Mouse (Mus musculus): Measurements from ENCODE around the gene Cisd3. TPM values are rescaled to one million over a fixed set of nuclear protein-coding genes. Genes with fewer than 3 reads are reported as not detected.
A peak's percentile ranks its signal among the peaks of the same experiment; 100 is the strongest.
"Not testable (repeated sequence)": the region's sequence is repeated elsewhere in the genome, so short reads cannot be mapped to it uniquely, and the experiment has no call there.

Cisd3 gene
- total RNA-seq, 1 experiment: 49.9 TPM

- no peak overlapping the region; the same call in 1 of the 2 replicates for H3K27ac ChIP-seq (ENCODE audit: insufficient read depth, low read depth, low read length, poor library complexity, severe bottlenecking)
- H3K4me1 ChIP-seq (ENCODE audit: control insufficient read depth in 2 of 2, insufficient read depth in 2 of 2, low read length in 2 of 2, poor library complexity in 1 of 2): 0 out of 4 replicates have a peak, but pooled peaks cover 0 to 4% of the 10 kb centered on the region in 2 experiments
- TF ChIP-seq ZC3H11A (IDR thresholded peaks at IDR 0.05; ENCODE audit: borderline replicate concordance, low read depth, low read length) (peak; percentile 91), CHD2 (IDR thresholded peaks at IDR 0.05; ENCODE audit: low read depth, low read length) (no peak), HCFC1 (IDR thresholded peaks at IDR 0.05; ENCODE audit: borderline replicate concordance, insufficient read depth, low read length) (peak; percentile 56; the same call in 1 of the 2 replicates), MAFK (IDR thresholded peaks at IDR 0.05; ENCODE audit: insufficient read depth, low read depth, low read length) (no peak), ZNF384 (IDR thresholded peaks at IDR 0.05; ENCODE audit: low read depth, low read length) (peak; percentile 57; the same call in 1 of the 2 replicates)
- no peaks in the 10 kb centered on the region for H3K9me3 ChIP-seq (ENCODE audit: control insufficient read depth, insufficient read depth, low read depth, low read length)
- peak overlapping the region in 1 of 2 experiments; percentile 9; a peak in 1 of 4 replicates for H3K4me3 ChIP-seq (ENCODE audit: insufficient read depth in 1 of 2, low read depth in 1 of 2, low read length in 2 of 2, poor library complexity in 1 of 2, severe bottlenecking in 1 of 2)
- DNase-seq (ENCODE audit: low read depth, low spot score): no peak
- in situ Hi-C loops (cut with MboI; ENCODE audit: low sequenced_read_pairs in 2 of 2, unreplicated experiment in 2 of 2): no loop called here
- peak overlapping the region; percentile 30; the same call in 1 of the 2 replicates for H3K9ac ChIP-seq (ENCODE audit: insufficient read depth, low read depth, low read length, poor library complexity, severe bottlenecking)
- no peaks in the 10 kb centered on the region for H3K36me3 ChIP-seq (ENCODE audit: control insufficient read depth, insufficient read depth, low read length, poor library complexity, severe bottlenecking)
Measured at GRCm38 (mm10) chr11:97644834-97645233, 40.8 kb upstream of the Cisd3 start.

- H3K9ac ChIP-seq (ENCODE audit: insufficient read depth, low read depth, low read length, poor library complexity, severe bottlenecking); H3K4me3 ChIP-seq (ENCODE audit: insufficient read depth in 1 of 2, low read depth in 1 of 2, low read length in 2 of 2, poor library complexity in 1 of 2, severe bottlenecking in 1 of 2); in situ Hi-C loops (cut with MboI; ENCODE audit: low sequenced_read_pairs in 2 of 2, unreplicated experiment in 2 of 2); H3K36me3 ChIP-seq (ENCODE audit: control insufficient read depth, insufficient read depth, low read length, poor library complexity, severe bottlenecking); DNase-seq (ENCODE audit: low read depth, low spot score); H3K27ac ChIP-seq (ENCODE audit: insufficient read depth, low read depth, low read length, poor library complexity, severe bottlenecking); H3K4me1 ChIP-seq (ENCODE audit: control insufficient read depth in 2 of 2, insufficient read depth in 2 of 2, low read length in 2 of 2, poor library complexity in 1 of 2); H3K9me3 ChIP-seq (ENCODE audit: control insufficient read depth, insufficient read depth, low read depth, low read length): not testable (repeated sequence)
Measured at GRCm38 (mm10) chr11:97648541-97648940, 37.1 kb upstream of the Cisd3 start.

GRCm38 (mm10) chr11:97650341-97650740 lies 35.3 kb upstream of the Cisd3 start:
- Histone ChIP-seq H3K9ac (ENCODE audit: insufficient read depth, low read depth, low read length, poor library complexity, severe bottlenecking) (no peak overlapping the region), H3K9me3 (ENCODE audit: control insufficient read depth, insufficient read depth, low read depth, low read length) (no peaks in the 10 kb centered on the region)
- in situ Hi-C loops (cut with MboI; ENCODE audit: low sequenced_read_pairs in 2 of 2, unreplicated experiment in 2 of 2): no loop called here

GRCm38 (mm10) chr11:97653376-97653775 lies 32.2 kb upstream of the Cisd3 start:
- H3K27ac ChIP-seq (ENCODE audit: insufficient read depth, low read depth, low read length, poor library complexity, severe bottlenecking); in situ Hi-C loops (cut with MboI; ENCODE audit: low sequenced_read_pairs in 2 of 2, unreplicated experiment in 2 of 2); DNase-seq (ENCODE audit: low read depth, low spot score); H3K36me3 ChIP-seq (ENCODE audit: control insufficient read depth, insufficient read depth, low read length, poor library complexity, severe bottlenecking); H3K9ac ChIP-seq (ENCODE audit: insufficient read depth, low read depth, low read length, poor library complexity, severe bottlenecking); H3K9me3 ChIP-seq (ENCODE audit: control insufficient read depth, insufficient read depth, low read depth, low read length): not testable (repeated sequence)
- Histone ChIP-seq H3K4me3 (ENCODE audit: insufficient read depth in 1 of 2, low read depth in 1 of 2, low read length in 2 of 2, poor library complexity in 1 of 2, severe bottlenecking in 1 of 2) (peak overlapping the region in 1 of 2 experiments; percentile 3; a peak in 1 of 4 replicates), H3K4me1 (ENCODE audit: control insufficient read depth in 2 of 2, insufficient read depth in 2 of 2, low read length in 2 of 2, poor library complexity in 1 of 2) (peaks cover 7 to 19% of the 10 kb centered on the region in 2 experiments)

More at GRCm38 (mm10) chr11:97650341-97650740, 35.3 kb upstream of the Cisd3 start:
- no peak for DNase-seq (ENCODE audit: low read depth, low spot score)
- no peaks in the 10 kb centered on the region; the same call in 1 of the 2 replicates for H3K36me3 ChIP-seq (ENCODE audit: control insufficient read depth, insufficient read depth, low read length, poor library complexity, severe bottlenecking)
- no peak overlapping the region for H3K4me3 ChIP-seq (ENCODE audit: insufficient read depth in 1 of 2, low read depth in 1 of 2, low read length in 2 of 2, poor library complexity in 1 of 2, severe bottlenecking in 1 of 2)
- no peak overlapping the region for H3K27ac ChIP-seq (ENCODE audit: insufficient read depth, low read depth, low read length, poor library complexity, severe bottlenecking)
- TF ChIP-seq CHD2 (IDR thresholded peaks at IDR 0.05; ENCODE audit: low read depth, low read length): no peak
- no peak for TF ChIP-seq ZC3H11A (IDR thresholded peaks at IDR 0.05; ENCODE audit: borderline replicate concordance, low read depth, low read length)
- TF ChIP-seq ZNF384 (IDR thresholded peaks at IDR 0.05; ENCODE audit: low read depth, low read length): no peak
- no peak for TF ChIP-seq HCFC1 (IDR thresholded peaks at IDR 0.05; ENCODE audit: borderline replicate concordance, insufficient read depth, low read length)
- no peak for TF ChIP-seq MAFK (IDR thresholded peaks at IDR 0.05; ENCODE audit: insufficient read depth, low read depth, low read length)
- peaks cover 0 to 8% of the 10 kb centered on the region in 2 experiments; a peak in 1 of 4 replicates for H3K4me1 ChIP-seq (ENCODE audit: control insufficient read depth in 2 of 2, insufficient read depth in 2 of 2, low read length in 2 of 2, poor library complexity in 1 of 2)

GRCm38 (mm10) chr11:97654210-97654609 lies 31.4 kb upstream of the Cisd3 start:
- no peak overlapping the region for H3K9ac ChIP-seq (ENCODE audit: insufficient read depth, low read depth, low read length, poor library complexity, severe bottlenecking)
- H3K9me3 ChIP-seq (ENCODE audit: control insufficient read depth, insufficient read depth, low read depth, low read length): no peaks in the 10 kb centered on the region
- H3K4me3 ChIP-seq (ENCODE audit: insufficient read depth in 1 of 2, low read depth in 1 of 2, low read length in 2 of 2, poor library complexity in 1 of 2, severe bottlenecking in 1 of 2): no peak overlapping the region
- TF ChIP-seq ZC3H11A (IDR thresholded peaks at IDR 0.05; ENCODE audit: borderline replicate concordance, low read depth, low read length) (no peak), CHD2 (IDR thresholded peaks at IDR 0.05; ENCODE audit: low read depth, low read length) (no peak), ZNF384 (IDR thresholded peaks at IDR 0.05; ENCODE audit: low read depth, low read length) (no peak), MAFK (IDR thresholded peaks at IDR 0.05; ENCODE audit: insufficient read depth, low read depth, low read length) (no peak), HCFC1 (IDR thresholded peaks at IDR 0.05; ENCODE audit: borderline replicate concordance, insufficient read depth, low read length) (no peak)
- no peak overlapping the region for H3K27ac ChIP-seq (ENCODE audit: insufficient read depth, low read depth, low read length, poor library complexity, severe bottlenecking)
- in situ Hi-C loops (cut with MboI; ENCODE audit: low sequenced_read_pairs in 2 of 2, unreplicated experiment in 2 of 2): no loop called here
- peaks cover 7 to 19% of the 10 kb centered on the region in 2 experiments for H3K4me1 ChIP-seq (ENCODE audit: control insufficient read depth in 2 of 2, insufficient read depth in 2 of 2, low read length in 2 of 2, poor library complexity in 1 of 2)
- peaks cover 3% of the 10 kb centered on the region; the same call in 1 of the 2 replicates for H3K36me3 ChIP-seq (ENCODE audit: control insufficient read depth, insufficient read depth, low read length, poor library complexity, severe bottlenecking)
- no peak for DNase-seq (ENCODE audit: low read depth, low spot score)

Measured in ES-E14 (cell line).